Mouse (Mus musculus) neural tube, embryonic 14.5 days (tissue): Measurements from ENCODE around the gene Fubp1. TPM values are rescaled to one million over a fixed set of nuclear protein-coding genes. Genes with fewer than 3 reads are reported as not detected.

Source experiments
- ATAC-seq: fragments of 200-750 bp; cut with Nextera tagmentation; 2 replicates; pipeline ENCODE4 v1.8.0; 2017; ENCODE audit warnings: low read depth, mild to moderate bottlenecking, moderate TSS enrichment, moderate library complexity
- H3K27ac ChIP-seq: fragments of 300-500 bp; sonication (generic); 2 replicates; pipeline ENCODE4 v1.5.1; 2014; ENCODE audit warnings: low read depth, mild to moderate bottlenecking, control low read depth, low read length, moderate library complexity, mixed read lengths
- H3K27me3 ChIP-seq: fragments of 300-500 bp; sonication (generic); 2 replicates; pipeline ENCODE4 v1.6.1; 2014; ENCODE audit warnings: low read length; ENCODE audit not compliant: control insufficient read depth, insufficient read depth
- H3K36me3 ChIP-seq: fragments of 300-500 bp; sonication (generic); 2 replicates; pipeline ENCODE4 v1.6.1; 2014; ENCODE audit warnings: low read length, mixed read lengths; ENCODE audit not compliant: control insufficient read depth, insufficient read depth
- H3K4me1 ChIP-seq: fragments of 300-500 bp; sonication (generic); 2 replicates; pipeline ENCODE4 v1.6.1; 2014; ENCODE audit warnings: low read length; ENCODE audit not compliant: control insufficient read depth, insufficient read depth
- H3K4me2 ChIP-seq: fragments of 300-500 bp; sonication (generic); 2 replicates; pipeline ENCODE4 v1.6.1; 2014; ENCODE audit warnings: mild to moderate bottlenecking, low read depth, low read length, control low read depth
- H3K4me3 ChIP-seq: fragments of 300-500 bp; sonication (generic); 2 replicates; pipeline ENCODE4 v1.5.1; 2014; ENCODE audit warnings: low read depth, low read length, control low read depth, mixed read lengths
- H3K9ac ChIP-seq: fragments of 300-500 bp; sonication (generic); replicated peaks from 2 replicates; pipeline ENCODE4 v1.6.1; 2014; ENCODE audit warnings: low read depth, mild to moderate bottlenecking, control low read depth, low read length, mixed read lengths
- H3K9me3 ChIP-seq: fragments of 300-500 bp; sonication (generic); 2 replicates; pipeline ENCODE4 v1.6.1; 2016; ENCODE audit warnings: low read length; ENCODE audit not compliant: control insufficient read depth
- WGBS: fragments of 180-500 bp; shearing (Covaris S2); extraction: QIAGEN DNeasy Blood & Tissue Kit; methylation state at CpG from one replicate; pipeline ENCODE4 v1.1.7; 2014; 5-methylcytosine and 5-hydroxymethylcytosine counted together
- polyA plus RNA-seq: library from polyadenylated mRNA; unstranded; fragments of >200 nt; fragmentation: Nextera tagmentation; extraction: Ambion mirVana; gene quantifications from 2 replicates; pipeline ENCODE4 v1.2.1, GENCODE M21; 2014

Gene Fubp1
- polyA plus RNA-seq, 1 experiment from 2014 or later = 223 TPM

DNA sequence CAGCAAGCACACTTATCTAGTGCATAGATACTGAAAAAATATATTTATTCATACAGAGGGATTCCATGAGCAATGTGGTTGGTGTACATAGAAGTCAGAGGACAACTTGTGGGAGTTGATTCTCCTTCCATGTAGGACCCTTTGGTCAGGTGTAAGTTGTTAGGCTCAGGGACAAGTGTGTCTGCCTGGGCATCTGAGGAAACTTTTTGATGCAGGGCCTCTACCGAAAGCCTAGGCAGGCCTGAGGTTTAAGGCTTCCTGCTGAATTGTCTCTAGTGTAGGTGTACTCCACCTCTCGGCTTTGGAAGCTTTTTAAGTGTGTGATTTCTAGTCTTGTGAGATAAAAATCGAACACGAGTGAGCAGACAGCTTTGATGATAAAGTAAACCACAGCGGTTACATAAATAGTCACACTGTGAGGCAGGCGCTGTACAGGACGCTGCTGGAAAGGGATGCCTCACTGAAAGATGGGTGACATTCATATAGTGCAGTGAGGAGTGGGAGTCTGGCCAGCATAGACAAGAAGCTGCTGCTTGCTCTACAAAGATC, 1.6 kb downstream of the Fubp1 start:
- 34% methylated on average over 7 of the region's 7 CpGs for WGBS
- H3K4me2 ChIP-seq = peak overlapping the region; percentile 70
- H3K27ac ChIP-seq = no peak overlapping the region

DNA sequence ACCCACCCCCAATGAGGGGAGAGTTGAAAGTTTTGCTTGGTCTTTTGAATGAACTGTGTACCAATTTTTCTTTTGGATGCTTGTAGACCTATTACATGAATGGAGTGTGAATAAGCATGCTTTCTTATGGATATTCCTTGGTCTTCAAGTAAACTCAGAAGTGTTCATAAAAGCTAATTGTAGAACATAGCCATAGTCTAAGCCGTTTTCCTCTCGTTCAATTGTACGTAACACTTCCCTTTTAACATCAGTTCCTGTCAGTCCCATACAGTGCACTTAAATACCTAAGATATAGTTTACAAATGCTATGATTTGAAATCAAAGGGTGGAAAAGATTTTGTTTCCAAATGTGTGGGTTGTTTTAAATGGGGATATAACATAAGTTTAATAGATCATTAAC, 3.2 kb downstream of the Fubp1 start:
- H3K27me3 ChIP-seq = no peaks in the 10 kb centered on the region
- H3K36me3 ChIP-seq = peaks cover 11% of the 10 kb centered on the region
- peak overlapping the region; percentile 70 for H3K4me2 ChIP-seq
- no peak overlapping the region for H3K9ac ChIP-seq
- 55% methylated on average over 3 of the region's 3 CpGs for WGBS
- H3K27ac ChIP-seq = no peak overlapping the region
- H3K4me3 ChIP-seq = no peak overlapping the region
- no peaks in the 10 kb centered on the region for H3K9me3 ChIP-seq
- H3K4me1 ChIP-seq = peaks cover 30% of the 10 kb centered on the region
- no peak for ATAC-seq

More for the DNA sequence above, 1.6 kb downstream of the Fubp1 start:
- Histone ChIP-seq H3K36me3 (no peaks in the 10 kb centered on the region; the same call in 1 of the 2 replicates), H3K27me3 (no peaks in the 10 kb centered on the region), H3K4me1 (peaks cover 30% of the 10 kb centered on the region), H3K9me3 (no peaks in the 10 kb centered on the region), H3K9ac (peak overlapping the region; percentile 100), H3K4me3 (peak overlapping the region; percentile 98)
- ATAC-seq = no peak

DNA sequence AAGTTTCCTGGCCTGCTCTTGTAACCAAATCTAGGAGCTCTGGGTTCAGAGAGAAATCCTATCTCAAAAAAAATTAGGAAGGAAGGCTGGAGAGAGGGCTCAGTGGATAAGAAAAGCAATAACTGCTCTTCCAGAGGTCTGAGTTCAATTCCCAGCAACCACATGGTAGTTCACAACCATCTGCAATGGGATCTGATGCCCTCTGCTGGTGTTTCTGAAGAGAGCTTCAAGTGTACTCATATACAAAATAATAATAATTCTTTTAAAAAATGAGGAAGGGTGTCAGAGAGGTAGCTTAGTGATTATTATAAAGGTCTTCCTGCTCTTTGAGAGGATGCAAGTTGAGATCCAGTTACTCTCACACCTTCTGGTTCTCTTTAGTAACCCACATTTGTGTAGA, 14.7 kb downstream of the Fubp1 start:
- Histone ChIP-seq H3K36me3 (peaks cover 84% of the 10 kb centered on the region), H3K9ac (no peak overlapping the region), H3K4me3 (no peak overlapping the region), H3K27me3 (no peaks in the 10 kb centered on the region), H3K4me1 (no peaks in the 10 kb centered on the region), H3K4me2 (no peak overlapping the region), H3K27ac (no peak overlapping the region), H3K9me3 (no peaks in the 10 kb centered on the region)
- ATAC-seq = no peak

DNA sequence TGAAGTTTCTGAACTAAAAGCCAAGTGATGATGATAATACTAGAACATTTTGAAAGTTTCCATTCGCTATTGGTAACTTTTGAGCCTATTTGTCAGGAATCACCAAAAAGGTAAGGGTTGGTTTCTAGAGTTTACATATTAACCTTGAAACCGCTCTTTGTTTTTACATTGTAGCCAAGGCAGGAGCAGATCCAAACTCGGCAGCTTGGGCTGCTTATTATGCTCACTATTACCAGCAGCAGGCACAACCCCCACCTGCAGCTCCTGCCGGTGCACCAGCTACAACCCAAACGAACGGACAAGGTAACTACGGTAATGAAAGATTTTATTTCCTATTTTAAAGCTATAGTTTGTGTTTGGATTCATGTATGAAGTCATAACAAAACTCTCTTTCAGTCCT, 15.7 kb downstream of the Fubp1 start:
- no peaks in the 10 kb centered on the region for H3K27me3 ChIP-seq
- H3K9me3 ChIP-seq = no peaks in the 10 kb centered on the region
- H3K27ac ChIP-seq = no peak overlapping the region
- WGBS = 94% methylated on average over 7 of the region's 7 CpGs
- H3K9ac ChIP-seq = no peak overlapping the region
- ATAC-seq = no peak
- H3K4me1 ChIP-seq = no peaks in the 10 kb centered on the region
- no peak overlapping the region for H3K4me3 ChIP-seq
- peaks cover 83% of the 10 kb centered on the region for H3K36me3 ChIP-seq
- H3K4me2 ChIP-seq = no peak overlapping the region

DNA sequence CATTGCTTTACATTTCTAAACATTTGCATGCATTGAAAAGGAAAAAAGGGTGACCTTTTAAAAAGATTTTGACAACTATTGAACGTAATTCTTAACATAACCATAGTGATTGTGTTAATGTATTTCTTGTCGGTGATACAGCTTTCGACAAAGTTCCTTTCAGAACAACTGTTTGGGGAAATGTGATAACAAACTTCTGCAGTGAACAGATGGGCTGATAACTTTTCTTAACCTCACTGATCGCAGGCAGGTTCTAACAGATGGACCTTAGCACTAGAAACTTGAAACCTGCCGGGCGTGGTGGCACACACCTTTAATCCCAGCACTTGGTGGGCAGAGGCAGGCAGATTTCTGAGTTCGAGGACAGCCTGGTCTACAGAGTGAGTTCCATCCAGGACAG, 18.6 kb downstream of the Fubp1 start:
- H3K27me3 ChIP-seq = no peaks in the 10 kb centered on the region
- no peak overlapping the region for H3K9ac ChIP-seq
- H3K36me3 ChIP-seq = peaks cover 78% of the 10 kb centered on the region
- no peak overlapping the region for H3K4me2 ChIP-seq
- H3K4me3 ChIP-seq = no peak overlapping the region
- WGBS = 96% methylated on average over 7 of the region's 7 CpGs
- no peak overlapping the region for H3K27ac ChIP-seq
- ATAC-seq = no peak
- no peaks in the 10 kb centered on the region for H3K4me1 ChIP-seq
- no peaks in the 10 kb centered on the region for H3K9me3 ChIP-seq

DNA sequence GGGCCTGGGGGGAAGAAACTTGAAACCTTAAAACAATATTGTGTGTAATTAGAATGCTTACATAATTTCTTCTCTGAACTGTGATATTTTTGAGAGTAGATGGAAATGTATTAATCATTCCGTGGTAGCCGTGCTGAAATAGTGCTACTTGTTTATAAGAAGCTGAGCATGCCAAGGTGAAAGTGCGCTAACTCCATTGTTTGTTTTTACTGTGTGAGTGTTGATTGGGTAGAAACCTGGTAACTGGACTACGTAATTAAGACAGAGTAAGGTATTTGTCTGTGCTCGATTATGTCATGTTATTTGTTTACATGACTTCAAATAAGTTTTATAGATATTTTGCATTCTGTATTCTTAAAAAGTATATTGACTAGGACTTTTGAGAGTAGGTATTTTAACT, 19.0 kb downstream of the Fubp1 start:
- no peak overlapping the region for H3K4me2 ChIP-seq
- ATAC-seq = no peak
- H3K9me3 ChIP-seq = no peaks in the 10 kb centered on the region
- no peak overlapping the region for H3K27ac ChIP-seq
- H3K9ac ChIP-seq = no peak overlapping the region
- H3K27me3 ChIP-seq = no peaks in the 10 kb centered on the region
- WGBS = 95% methylated on average over 5 of the region's 5 CpGs
- no peak overlapping the region for H3K4me3 ChIP-seq
- peaks cover 75% of the 10 kb centered on the region for H3K36me3 ChIP-seq
- no peaks in the 10 kb centered on the region for H3K4me1 ChIP-seq

DNA sequence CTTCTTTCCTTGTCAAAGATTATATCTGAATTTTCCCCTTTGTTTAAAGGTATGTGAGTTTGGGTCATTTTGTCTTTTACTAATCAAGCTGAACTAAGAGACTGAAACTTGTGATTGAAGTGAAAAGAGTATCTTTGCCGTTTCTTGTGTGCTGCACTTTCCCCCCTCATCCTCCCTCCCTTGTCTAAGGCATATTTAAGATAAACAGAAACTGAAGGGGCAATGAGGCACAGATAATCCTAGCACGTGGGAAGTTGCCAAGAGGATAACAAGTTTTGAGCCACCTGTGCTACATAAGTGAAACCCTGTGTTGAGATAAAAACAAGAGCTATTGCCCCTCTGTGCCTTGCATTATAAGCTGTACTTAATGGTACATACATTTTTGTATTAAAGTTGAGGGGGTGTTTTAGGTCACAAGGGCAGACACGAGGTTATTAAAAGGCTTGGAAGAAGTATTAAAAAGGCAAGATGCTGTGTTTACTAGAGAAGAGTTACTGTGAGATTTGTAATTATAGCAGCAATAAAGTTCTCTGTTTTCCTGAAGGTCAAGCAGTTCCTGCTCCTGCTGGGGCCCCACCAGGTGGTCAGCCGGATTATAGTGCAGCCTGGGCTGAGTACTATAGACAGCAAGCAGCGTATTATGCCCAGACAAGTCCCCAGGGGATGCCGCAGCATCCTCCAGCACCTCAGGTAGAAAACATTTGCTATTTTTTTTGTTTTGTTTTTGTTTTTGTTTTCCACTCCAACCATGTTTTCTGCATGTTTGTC, 21.3 kb downstream of the Fubp1 start:
- 57% methylated on average over 6 of the region's 6 CpGs for WGBS
- no peak overlapping the region for H3K9ac ChIP-seq
- peaks cover 56% of the 10 kb centered on the region for H3K36me3 ChIP-seq
- H3K4me3 ChIP-seq = no peak overlapping the region
- H3K4me1 ChIP-seq = no peaks in the 10 kb centered on the region
- no peak for ATAC-seq
- no peaks in the 10 kb centered on the region for H3K27me3 ChIP-seq
- no peak overlapping the region for H3K27ac ChIP-seq
- no peak overlapping the region for H3K4me2 ChIP-seq
- H3K9me3 ChIP-seq = no peaks in the 10 kb centered on the region

DNA sequence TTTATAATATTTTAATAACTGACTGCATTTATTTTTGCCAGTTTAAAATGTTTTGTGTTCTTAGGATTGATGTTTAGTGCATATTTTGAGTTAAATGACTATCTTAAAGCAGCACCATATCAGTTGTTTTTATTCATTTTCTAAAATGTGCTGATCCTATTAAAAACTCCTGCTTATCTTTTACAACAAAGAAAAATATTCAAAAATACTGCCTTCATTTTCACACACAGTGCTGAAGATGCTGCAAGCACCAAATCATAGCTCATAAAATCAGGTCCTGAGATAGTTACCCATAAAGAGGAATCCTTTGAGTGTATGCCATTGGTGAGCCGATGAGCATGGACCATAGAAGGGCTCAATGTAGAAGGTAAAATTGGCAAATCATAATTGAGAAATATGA, 25.0 kb downstream of the Fubp1 start:
- H3K4me3 ChIP-seq = no peak overlapping the region
- H3K9ac ChIP-seq = no peak overlapping the region
- WGBS = 95% methylated on average over 1 of the region's 1 CpGs
- ATAC-seq = no peak
- no peak overlapping the region for H3K4me2 ChIP-seq
- H3K9me3 ChIP-seq = no peaks in the 10 kb centered on the region
- no peak overlapping the region for H3K27ac ChIP-seq
- no peaks in the 10 kb centered on the region for H3K27me3 ChIP-seq
- no peaks in the 10 kb centered on the region for H3K4me1 ChIP-seq
- H3K36me3 ChIP-seq = peaks cover 45% of the 10 kb centered on the region

DNA sequence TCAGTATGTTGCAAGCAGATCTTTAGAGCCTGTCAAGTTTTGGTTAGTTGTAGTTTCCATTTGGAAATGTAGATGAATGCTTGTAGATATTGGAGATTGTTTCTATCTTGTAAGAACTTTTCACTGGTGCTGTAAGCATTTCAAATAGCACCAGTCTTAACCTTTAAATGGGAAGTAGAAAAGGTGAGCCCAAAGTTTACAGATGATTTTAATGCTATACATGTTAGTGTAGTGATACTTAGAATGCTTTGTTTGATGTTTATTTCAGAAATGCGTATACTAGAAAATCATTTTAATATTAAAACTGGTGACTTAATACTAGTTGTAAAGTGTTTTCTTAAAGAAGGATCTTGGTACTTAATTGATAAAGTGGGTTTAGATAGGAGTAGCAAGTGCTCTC, 25.6 kb downstream of the Fubp1 start:
- Histone ChIP-seq H3K27me3 (no peaks in the 10 kb centered on the region), H3K36me3 (peaks cover 41% of the 10 kb centered on the region), H3K9ac (no peak overlapping the region), H3K9me3 (no peaks in the 10 kb centered on the region), H3K4me2 (no peak overlapping the region), H3K27ac (no peak overlapping the region), H3K4me1 (no peaks in the 10 kb centered on the region), H3K4me3 (no peak overlapping the region)
- no peak for ATAC-seq
- 100% methylated on average over 1 of the region's 1 CpGs for whole genome bisulfite sequencing
